Mouse (Mus musculus) layer of hippocampus, postnatal 14 days (tissue): ENCODE measurements around the gene Pbx3. TPM values are rescaled to one million over a fixed set of nuclear protein-coding genes. Genes with fewer than 3 reads are reported as not detected.
A peak's percentile ranks its signal among the peaks of the same experiment; 100 is the strongest.

Source experiments
- DNase-seq, 2 experiments: peaks; one replicate each; pipeline ENCODE4 v3.0.0; 2021 to 2022; ENCODE audit warnings: low spot score in 2 of 2, mixed read lengths in 1 of 2
- total RNA-seq, 2 experiments: library from RNA; stranded (reverse); gene quantifications; 2 replicates each; pipeline ENCODE4 v1.2.3; 2021

The Pbx3 gene
- total RNA-seq, 2 experiments from 2014 or later, result 6.3 to 9.3 TPM

GRCm38 (mm10) chr2:34148214-34148613 is 224.7 kb downstream of the Pbx3 start:
- DNase-seq, result no peak

GRCm38 (mm10) chr2:34147476-34147875 is 225.5 kb downstream of the Pbx3 start:
- DNase-seq, result peak in 1 of 2 experiments; percentile 5

GRCm38 (mm10) chr2:34147036-34147435 is 225.9 kb downstream of the Pbx3 start:
- peak; percentile 35 to 69 for DNase-seq

- DNase-seq, result no peak
Measured at GRCm38 (mm10) chr2:34146431-34146830, 226.5 kb downstream of the Pbx3 start.

GRCm38 (mm10) chr2:34139470-34140158 is 233.3 kb downstream of the Pbx3 start:
- DNase-seq, result peak; percentile 12 to 67

GRCm38 (mm10) chr2:34135316-34135715 is 237.6 kb downstream of the Pbx3 start:
- DNase-seq, result no peak

- no peak for DNase-seq
Measured at GRCm38 (mm10) chr2:34132751-34133150, 240.2 kb downstream of the Pbx3 start.

- peak in 1 of 2 experiments; percentile 14 for DNase-seq
Measured at GRCm38 (mm10) chr2:34129674-34130267, 243.2 kb downstream of the Pbx3 start.

- no peak for DNase-seq
Measured at GRCm38 (mm10) chr2:34127871-34128270, 245.1 kb downstream of the Pbx3 start.

- no peak for DNase-seq
Measured at GRCm38 (mm10) chr2:34123896-34124295, 249.0 kb downstream of the Pbx3 start.

Other genes with a start within 250 kb of the Pbx3 start
- gene Mapkap1, start 33.6 kb upstream of the Pbx3 start, total RNA-seq, result 10 to 100 TPM; 65.2 to 76.9 TPM